Mouse (Mus musculus) ES-Bruce4 (cell line): Measurements from ENCODE around the gene Krr1.

Source experiments
- CTCF ChIP-seq: IDR thresholded peaks from one replicate; pipeline ENCODE4 v1.8.1; 2011; ENCODE audit warnings: low read depth, low read length
- EP300 ChIP-seq: IDR thresholded peaks from 2 replicates; pipeline ENCODE4 v1.6.1; 2011; ENCODE audit warnings: low read depth, low read length; ENCODE audit not compliant: insufficient read depth
- POLR2A ChIP-seq: IDR thresholded peaks from one replicate; pipeline ENCODE4 v1.8.1; 2011; ENCODE audit warnings: low read length; ENCODE audit not compliant: insufficient read depth

DNA sequence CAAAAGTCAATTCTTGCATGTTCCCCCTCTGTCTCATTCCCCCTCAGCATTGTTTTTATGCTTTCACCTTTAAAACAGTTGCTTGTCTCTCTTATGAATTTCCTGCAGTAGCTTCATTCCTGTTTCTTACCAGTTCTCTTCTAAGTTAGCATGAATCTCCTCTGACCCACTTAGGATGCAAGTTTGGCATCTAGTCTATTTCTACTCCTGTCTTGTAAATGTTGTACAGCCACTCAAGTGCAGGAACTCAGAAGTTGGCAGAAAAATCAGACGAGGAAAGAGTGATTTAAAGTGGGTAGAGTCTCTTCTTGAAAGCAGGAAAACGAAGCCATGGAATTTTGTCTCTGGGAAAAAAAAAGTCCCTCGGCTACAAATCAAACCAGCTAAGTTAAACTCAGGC lies 26.9 kb upstream of the Krr1 start:
- no peak for TF ChIP-seq CTCF
- no peak for TF ChIP-seq POLR2A
- no peak for TF ChIP-seq EP300
